In genomic region chr2:174077776-174078338, GRCm38 (mm10) we compare ENCODE assay signal across 8 mouse cellular contexts. TPM values are rescaled to one million over a fixed set of nuclear protein-coding genes. Genes with fewer than 3 reads are reported as not detected.
DNase-seq lines count a peak whose midpoint lies in the region; ATAC-seq and TF ChIP-seq lines count a peak whose summit lies in the region.

No protein-coding gene starts in this region.

- intact Hi-C loops in heart, postnatal 36 days (cut with DNase I): loop anchor here (5.0 to 10.0 kb wide), 4 partner anchors 207 to 493 kb away; partner anchors contain the start of genes Gnas and Prelid3b

- TF ChIP-seq EP300 in CH12.LX (IDR thresholded peaks at IDR 0.05; ENCODE audit: low read length): no peak

- H3K27me3 ChIP-seq in CH12.LX (replicated peaks): peaks cover 22% of the 10 kb centered on the region
- no peaks in the 10 kb centered on the region for H3K27me3 ChIP-seq in forebrain, postnatal 0 days (ENCODE audit: insufficient read depth, low read length)
- H3K27me3 ChIP-seq in megakaryocyte, embryonic 14.5 days (replicated peaks): peaks cover 2% of the 10 kb centered on the region

- peaks cover 2 to 11% of the 10 kb centered on the region in 2 experiments; a peak in 2 of 4 replicates for H3K4me1 ChIP-seq in CH12.LX (ENCODE audit: control insufficient read depth in 1 of 2, insufficient read depth in 2 of 2)
- peaks cover 8% of the 10 kb centered on the region; the same call in 1 of the 2 replicates for H3K4me1 ChIP-seq in forebrain, postnatal 0 days (ENCODE audit: insufficient read depth)
- peaks cover 44% of the 10 kb centered on the region for H3K4me1 ChIP-seq in megakaryocyte, embryonic 14.5 days

- peak overlapping the region; percentile 63 to 98 (median 88) for H3K4me3 ChIP-seq in CH12.LX (replicated peaks in 1 of 3; ENCODE audit: low read depth in 2 of 3, low read length in 2 of 3, poor library complexity in 1 of 3)
- H3K4me3 ChIP-seq in forebrain, postnatal 0 days (ENCODE audit: low read depth, low read length): peak overlapping the region; percentile 75
- peak overlapping the region; percentile 99 for H3K4me3 ChIP-seq in megakaryocyte, embryonic 14.5 days (replicated peaks)

- peak; percentile 12 for DNase-seq in heart, adult 8-10 months (ENCODE audit: low spot score)
- DNase-seq in heart, postnatal 36 days: no peak
- DNase-seq in CH12.LX (ENCODE audit: extremely low read depth): peak; percentile 19
- DNase-seq in forebrain, postnatal 0 days: no peak
- DNase-seq in ovary, postnatal 14 days (ENCODE audit: low spot score): no peak
- DNase-seq in frontal cortex, postnatal 14 days (ENCODE audit: low spot score in 2 of 2): no peak
- no peak for DNase-seq in right cerebral cortex, postnatal 14 days

- H3K9ac ChIP-seq in CH12.LX (ENCODE audit: insufficient read depth, low read depth): peak overlapping the region; percentile 80
- H3K9ac ChIP-seq in forebrain, postnatal 0 days: peak overlapping the region; percentile 28

- TF ChIP-seq RAD21 in CH12.LX (IDR thresholded peaks at IDR 0.05; ENCODE audit: low read depth, low read length): no peak

- no peaks in the 10 kb centered on the region for H3K9me3 ChIP-seq in CH12.LX (replicated peaks; ENCODE audit: low read length)
- no peaks in the 10 kb centered on the region for H3K9me3 ChIP-seq in forebrain, postnatal 0 days (ENCODE audit: low read length)
- no peaks in the 10 kb centered on the region for H3K9me3 ChIP-seq in megakaryocyte, embryonic 14.5 days

- peaks cover 0 to 8% of the 10 kb centered on the region in 2 experiments for H3K36me3 ChIP-seq in CH12.LX (replicated peaks in 1 of 2; ENCODE audit: control insufficient read depth in 1 of 2, insufficient read depth in 1 of 2, low read length in 1 of 2)
- no peaks in the 10 kb centered on the region for H3K36me3 ChIP-seq in forebrain, postnatal 0 days (ENCODE audit: insufficient read depth)
- peaks cover 4% of the 10 kb centered on the region for H3K36me3 ChIP-seq in megakaryocyte, embryonic 14.5 days (replicated peaks; ENCODE audit: low read length)

- dilution Hi-C loops in CH12.LX (cut with MboI; ENCODE audit: extremely low pct_ligation_motif_present, extremely low pct_unique_long_range_greater_than_20kb, low sequenced_read_pairs): no loop called here

- no peak for TF ChIP-seq POLR2A in CH12.LX (IDR thresholded peaks at IDR 0.05; ENCODE audit: low read depth, low read length)

- TF ChIP-seq CTCF in CH12.LX (conservative IDR thresholded peaks at IDR 0.05 in 1 of 2, IDR thresholded peaks at IDR 0.05 in 1 of 2; ENCODE audit: low read depth in 2 of 2, low read length in 2 of 2): no peak
- TF ChIP-seq CTCF in forebrain, postnatal 0 days (IDR thresholded peaks at IDR 0.05; ENCODE audit: low read depth): peak; percentile 38; the same call in 1 of the 2 replicates

- peak overlapping the region; percentile 96 for H3K4me2 ChIP-seq in CH12.LX (ENCODE audit: insufficient read depth, low read depth, poor library complexity, severe bottlenecking)
- peak overlapping the region; percentile 89 for H3K4me2 ChIP-seq in forebrain, postnatal 0 days (ENCODE audit: low read depth)

- peaks cover 41% of the 10 kb centered on the region for H3K79me2 ChIP-seq in CH12.LX (replicated peaks; ENCODE audit: control insufficient read depth, extremely low read depth, insufficient read depth, poor library complexity, severe bottlenecking)

- WGBS in forebrain, postnatal 0 days: 5% methylated on average over 11 of the region's 11 CpGs

- in situ Hi-C loops in CH12.LX (cut with MboI; ENCODE audit: low pct_ligation_motif_present, low pct_unique_long_range_greater_than_20kb, low sequenced_read_pairs): no loop called here

- peak overlapping the region; percentile 80; the same call in 1 of the 2 replicates for H3K27ac ChIP-seq in CH12.LX (ENCODE audit: insufficient read depth, low read depth)
- no peak overlapping the region for H3K27ac ChIP-seq in forebrain, postnatal 0 days (ENCODE audit: low read depth, low read length)

- ATAC-seq in forebrain, postnatal 0 days: no peak

TF ChIP-seq in CH12.LX, 34 proteins besides CTCF, POLR2A, EP300 and RAD21:
- TF ChIP-seq MXI1 (IDR thresholded peaks at IDR 0.05; ENCODE audit: low read depth, low read length) (no peak), ELF1 (IDR thresholded peaks at IDR 0.05; ENCODE audit: low read depth, low read length) (no peak), MYC (IDR thresholded peaks at IDR 0.05; ENCODE audit: low read depth, low read length) (no peak), POLR2AphosphoS2 (IDR thresholded peaks at IDR 0.05; ENCODE audit: low read depth, low read length) (no peak), NELFE (IDR thresholded peaks at IDR 0.05; ENCODE audit: low read depth, low read length) (no peak), MAX (IDR thresholded peaks at IDR 0.05; ENCODE audit: low read length) (no peak), ZKSCAN1 (IDR thresholded peaks at IDR 0.05; ENCODE audit: borderline replicate concordance, low read depth, low read length) (no peak)

RNA-seq across cellular contexts. Expression of gene Stx16, which starts 1.7 kb away (rescaled TPM):
- 10 to 100 TPM; 17.0 to 21.3 (median 18.8) TPM for total RNA-seq in heart, adult 8-10 months (2022)
- total RNA-seq in heart, postnatal 36 days (2021): 10 to 100 TPM; 20.5 to 23.7 TPM
- total RNA-seq in CH12.LX (2012; rRNA removed): 17.2 and 22.5 TPM in 2 replicates
- 18.8 and 21.0 TPM in 2 replicates for total RNA-seq in CH12.LX (2014; rRNA removed)
- polyA plus RNA-seq in CH12.LX (2012; ENCODE audit: insufficient read length, low read depth): 33.2 and 40.7 TPM in 2 replicates
- 34.5 and 37.4 TPM in 2 replicates for total RNA-seq in forebrain, postnatal 0 days (2014; rRNA removed)
- 6.1 and 11.0 TPM in 2 replicates for polyA plus RNA-seq in forebrain, postnatal 0 days (2015; fragmentation: Nextera tagmentation; extraction: Ambion mirVana)
- polyA plus RNA-seq in megakaryocyte, embryonic 14.5 days (2012; ENCODE audit: insufficient read depth, low replicate concordance): 13.6 and 41.1 TPM in 2 replicates

RNA-seq across cellular contexts. Expression of gene Npepl1, which starts 32.3 kb away (rescaled TPM):
- total RNA-seq in heart, adult 8-10 months (2022): 10 to 100 TPM; 75.9 to 81.5 (median 77.7) TPM
- 10 to 100 TPM; 71.2 to 75.8 TPM for total RNA-seq in heart, postnatal 36 days (2021)
- total RNA-seq in CH12.LX (2012; rRNA removed) (37.2 and 39.5 TPM in 2 replicates), CH12.LX (2014; rRNA removed) (72.0 and 93.6 TPM in 2 replicates)
- polyA plus RNA-seq in CH12.LX (2012; ENCODE audit: insufficient read length, low read depth): 90.8 and 93.3 TPM in 2 replicates
- total RNA-seq in forebrain, postnatal 0 days (2014; rRNA removed): 9.5 and 15.1 TPM in 2 replicates
- polyA plus RNA-seq in forebrain, postnatal 0 days (2015; fragmentation: Nextera tagmentation; extraction: Ambion mirVana): 17.0 TPM in 2 replicates
- polyA plus RNA-seq in megakaryocyte, embryonic 14.5 days (2012; ENCODE audit: insufficient read depth, low replicate concordance): 121 and 165 TPM in 2 replicates

Comparison
In these comparisons a context has a peak if more than half of its experiments do, and no peak if none do; other contexts are left out.
1. DNase-seq: peak in heart, adult 8-10 months (single experiment) and CH12.LX (single experiment); none in heart, postnatal 36 days (0 of 2), forebrain, postnatal 0 days (single experiment), ovary, postnatal 14 days (single experiment), frontal cortex, postnatal 14 days (0 of 2) and right cerebral cortex, postnatal 14 days (single experiment).
2. Peak in every context shown above with its lines, with median percentiles within 50 percentile points of each other: H3K4me3 ChIP-seq.